Mouse (Mus musculus) ovary, adult 18-20 months (tissue): ENCODE measurements around the gene Crygn.

Experiments used
- DNase-seq: peaks from one replicate; pipeline ENCODE4 v3.0.0; 2022; ENCODE audit warnings: low spot score, mixed read lengths

Gene Crygn

GRCm38 (mm10) chr5:24709962-24710361 lies 47.8 kb downstream of the Crygn start:
- no peak for DNase-seq

GRCm38 (mm10) chr5:24704615-24705014 lies 53.2 kb downstream of the Crygn start:
- DNase-seq, result no peak

- no peak for DNase-seq
These were observed 56.5 kb downstream of the Crygn start for GRCm38 (mm10) chr5:24701271-24701670.
